Mouse (Mus musculus) regulatory T cell (primary cell): ENCODE results near the gene Hipk2.

Experiments
- in situ Hi-C: fragments of 300-600 bp; cut with MboI, MseI; formaldehyde crosslinking; loops from one replicate; pipeline ENCODE4 v1.15.1; 2025; ENCODE audit warnings: high pct_unique_total_duplicates

The Hipk2 gene

GRCm38 (mm10) chr6:38834727-38835126 is 41.2 kb downstream of the Hipk2 start:
- in situ Hi-C loops = no loop called here

DNA sequence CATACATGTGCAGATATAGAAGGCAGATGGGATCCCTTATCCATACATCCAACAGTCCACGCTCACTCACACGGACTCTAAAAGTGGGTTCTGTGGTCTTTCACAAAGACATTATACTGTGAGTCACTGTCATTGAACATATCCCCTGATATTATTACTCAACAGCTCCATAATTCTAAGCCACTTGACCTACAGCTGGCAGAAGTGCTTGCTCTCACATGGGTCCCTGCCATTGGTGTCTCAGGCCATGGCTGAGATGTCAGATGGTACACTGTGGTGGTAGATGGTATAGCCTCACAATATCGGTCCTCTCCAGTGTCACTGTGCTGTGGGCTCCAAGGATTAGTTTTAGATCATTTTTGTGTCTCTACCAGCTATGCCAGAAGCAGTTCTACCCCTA is 42.2 kb downstream of the Hipk2 start:
- in situ Hi-C loops = no loop called here

- in situ Hi-C loops = no loop called here
Observed at GRCm38 (mm10) chr6:38829452-38829851, 46.5 kb downstream of the Hipk2 start.

GRCm38 (mm10) chr6:38828211-38828610 is 47.8 kb downstream of the Hipk2 start:
- in situ Hi-C loops = no loop called here

GRCm38 (mm10) chr6:38827435-38827834 is 48.5 kb downstream of the Hipk2 start:
- in situ Hi-C loops = no loop called here

DNA sequence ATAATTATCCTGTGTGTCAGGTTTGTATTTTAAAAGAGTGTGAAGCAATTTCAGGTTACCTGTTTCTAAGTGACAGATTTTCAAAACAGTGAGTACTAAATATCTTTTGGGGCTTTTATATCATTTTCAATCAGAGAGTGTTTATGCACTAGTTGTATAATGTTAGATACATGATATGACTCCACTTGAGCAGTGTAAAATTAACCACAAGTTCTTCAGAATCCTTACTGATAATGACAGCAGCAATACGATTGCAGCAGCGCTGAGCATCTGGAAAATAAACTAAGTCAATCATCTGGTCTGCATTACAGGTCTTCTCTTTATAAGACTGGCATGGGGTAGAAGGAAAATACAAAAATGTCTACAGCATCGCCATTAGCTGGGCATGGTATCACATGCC is 49.1 kb downstream of the Hipk2 start:
- in situ Hi-C loops = no loop called here

DNA sequence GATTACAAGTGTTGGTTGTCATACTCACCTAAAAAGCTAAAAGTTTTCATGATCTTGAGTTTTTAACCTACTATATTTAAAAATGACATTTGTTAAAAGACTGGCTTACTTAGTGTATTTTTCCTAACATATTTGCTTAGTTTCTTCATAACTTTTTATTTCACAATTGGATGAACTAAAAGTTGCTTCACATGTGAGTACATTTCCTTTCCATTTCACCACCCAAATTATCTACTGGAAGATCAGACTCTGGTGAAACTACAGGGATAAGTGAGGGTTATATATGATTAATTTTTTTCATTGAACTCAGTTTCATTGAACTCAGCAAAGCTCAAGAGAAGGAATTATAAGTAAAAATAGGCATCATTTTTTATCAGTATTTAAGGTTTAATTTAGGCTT is 50.1 kb downstream of the Hipk2 start:
- in situ Hi-C loops = no loop called here

- in situ Hi-C loops = no loop called here
Observed at GRCm38 (mm10) chr6:38823827-38824226, 52.1 kb downstream of the Hipk2 start.

- in situ Hi-C loops = no loop called here
Observed at GRCm38 (mm10) chr6:38823164-38823563, 52.8 kb downstream of the Hipk2 start.

GRCm38 (mm10) chr6:38821686-38822085 is 54.3 kb downstream of the Hipk2 start:
- in situ Hi-C loops = no loop called here

- in situ Hi-C loops = no loop called here
Observed at GRCm38 (mm10) chr6:38820862-38821261, 55.1 kb downstream of the Hipk2 start.

DNA sequence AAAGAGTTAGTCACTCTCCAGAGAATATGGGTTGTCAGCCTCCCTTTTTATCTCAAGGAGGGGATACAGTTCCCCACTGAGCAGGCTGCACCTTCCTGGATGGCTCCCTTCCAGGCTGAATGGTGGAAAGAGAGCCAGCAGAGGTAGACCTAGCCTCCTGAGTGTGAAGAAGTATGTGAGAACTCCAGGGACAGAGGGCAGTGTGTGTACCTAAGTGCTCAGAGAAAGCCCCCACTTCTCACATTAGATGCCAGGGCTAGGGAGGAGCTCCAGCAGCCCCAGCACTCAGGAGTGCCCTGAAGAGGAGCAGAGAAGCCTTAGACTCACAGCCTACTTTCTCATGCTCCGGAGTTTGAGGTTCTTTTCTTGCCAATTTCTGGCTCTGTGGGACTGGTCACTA is 59.7 kb downstream of the Hipk2 start:
- in situ Hi-C loops = no loop called here

- in situ Hi-C loops = no loop called here
Observed at GRCm38 (mm10) chr6:38815582-38815981, 60.4 kb downstream of the Hipk2 start.

DNA sequence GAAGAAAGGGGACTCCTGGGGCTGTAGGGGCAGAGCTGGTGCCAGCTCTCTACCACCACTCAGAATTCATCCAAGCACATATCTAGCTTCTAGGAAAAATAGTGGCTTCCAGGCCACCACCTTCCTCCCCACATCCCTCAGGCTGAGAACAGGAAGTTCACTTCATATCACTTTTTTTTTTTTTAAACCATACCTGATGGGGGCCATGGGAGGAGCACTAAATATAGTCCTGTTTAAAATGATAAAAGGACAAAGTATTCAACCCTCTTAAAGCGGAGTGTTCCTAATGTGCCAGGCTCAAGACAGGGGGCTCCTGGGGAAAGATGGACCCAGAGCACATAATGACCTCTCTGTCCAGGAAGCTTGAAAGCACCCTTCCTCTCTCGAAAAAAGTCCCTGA is 61.3 kb downstream of the Hipk2 start:
- in situ Hi-C loops = loop anchor here (5.0 kb wide), 1 partner anchor 33 kb away; no protein-coding TSS in a partner anchor

DNA sequence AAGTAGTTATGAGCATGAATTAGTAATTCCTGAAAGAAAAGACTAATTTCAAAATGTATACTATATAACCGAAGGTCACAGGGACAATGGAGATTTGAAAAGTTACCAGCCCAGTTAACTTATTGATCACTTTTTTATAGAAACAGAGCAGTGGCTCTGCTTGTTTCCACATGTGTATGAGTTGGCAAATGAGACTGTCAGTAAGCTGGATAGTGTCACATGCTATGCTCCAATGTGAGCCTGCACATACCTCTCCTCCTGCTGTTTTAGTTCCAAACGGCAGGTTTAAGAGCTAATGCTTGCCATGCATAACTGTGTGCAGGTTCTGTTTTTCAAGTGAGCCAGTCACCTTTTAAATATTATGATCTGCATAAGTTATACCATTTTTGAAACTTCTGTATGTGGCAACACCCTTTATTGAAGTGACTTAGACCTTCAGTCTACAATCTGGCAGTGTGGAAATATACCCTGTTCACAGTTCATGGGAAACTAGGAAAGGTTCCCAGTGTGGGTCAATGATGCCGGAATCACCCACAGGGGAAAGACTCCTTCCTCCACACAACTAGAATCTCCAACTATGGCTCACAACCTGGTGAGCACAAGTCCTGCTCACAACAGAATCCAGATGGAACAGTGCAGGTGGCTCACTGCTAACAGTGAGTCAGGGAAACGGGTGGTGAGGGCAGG is 64.4 kb downstream of the Hipk2 start:
- in situ Hi-C loops = loop anchor here (5.0 kb wide), 1 partner anchor 36 kb away; no protein-coding TSS in a partner anchor

DNA sequence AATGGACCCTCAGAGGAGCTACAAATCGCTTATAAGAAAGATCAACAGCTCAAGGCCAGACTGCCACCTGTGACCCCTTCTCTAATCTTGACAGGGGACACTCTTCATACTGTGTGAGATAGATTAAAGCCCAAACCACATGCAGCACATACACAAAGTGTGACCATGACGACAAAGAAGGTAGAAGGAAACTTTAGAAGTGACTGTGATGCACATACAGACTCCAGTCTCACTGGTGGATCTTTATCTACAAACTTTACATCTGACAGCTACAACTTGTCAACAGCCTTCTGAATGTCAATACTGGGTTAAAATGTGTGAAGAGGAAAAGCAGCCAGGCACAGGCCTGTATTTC is 65.9 kb downstream of the Hipk2 start:
- in situ Hi-C loops = loop anchor here (5.0 kb wide), 1 partner anchor 37 kb away; no protein-coding TSS in a partner anchor

DNA sequence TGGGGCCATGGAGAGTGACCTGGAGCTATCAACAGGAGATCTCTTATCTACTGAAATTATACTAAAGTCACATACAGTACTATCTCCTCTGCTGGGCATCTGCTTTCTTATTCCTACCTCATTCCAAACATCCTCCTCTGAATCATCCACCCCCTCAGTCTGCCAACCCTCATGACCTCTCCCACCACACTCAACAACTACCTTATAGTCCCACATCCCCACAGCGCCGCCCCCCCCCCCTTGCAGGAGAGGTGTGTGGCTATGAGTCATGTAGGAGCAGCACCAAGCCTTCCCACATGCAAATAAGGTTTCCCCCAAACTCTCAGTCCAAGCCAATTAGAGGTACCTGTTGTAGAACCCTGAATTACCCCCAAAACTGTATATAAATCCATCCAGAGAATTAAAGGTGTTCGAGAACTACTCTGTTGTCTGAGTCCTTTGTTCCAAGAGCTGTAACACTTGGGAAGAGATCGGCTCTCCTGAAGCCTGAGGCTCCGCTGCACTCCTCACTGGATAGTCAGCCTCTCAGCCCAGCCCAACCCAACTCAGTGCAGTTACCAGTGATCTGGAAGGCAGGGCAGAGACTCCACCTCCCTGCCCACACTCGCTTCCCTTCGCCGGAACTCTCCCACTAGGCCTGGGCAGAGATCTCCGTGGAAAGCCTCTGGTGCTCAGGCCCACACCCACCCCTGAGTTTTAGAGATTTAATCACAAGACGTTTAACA is 66.4 kb downstream of the Hipk2 start:
- in situ Hi-C loops = loop anchor here (5.0 kb wide), 1 partner anchor 38 kb away; no protein-coding TSS in a partner anchor

DNA sequence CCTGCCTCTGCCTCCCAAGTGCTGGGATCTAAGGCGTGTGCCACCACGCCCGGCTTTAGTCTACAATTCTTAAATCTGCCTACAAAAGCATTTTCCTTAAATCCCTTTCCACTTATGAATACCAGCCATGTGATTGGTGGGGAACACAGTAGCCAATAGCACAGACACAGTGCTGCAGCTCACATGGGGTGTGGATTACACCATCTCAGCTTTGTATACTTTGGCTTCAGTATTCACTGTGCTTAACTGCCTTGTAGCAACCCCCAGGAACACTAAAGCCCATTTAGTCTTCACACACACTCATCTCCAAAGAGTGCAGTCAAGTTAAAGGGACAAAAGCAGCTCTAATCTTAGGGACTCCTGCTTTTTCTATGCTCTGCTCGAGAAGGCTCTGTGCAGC is 67.6 kb downstream of the Hipk2 start:
- in situ Hi-C loops = no loop called here

- in situ Hi-C loops = no loop called here
Observed at GRCm38 (mm10) chr6:38806963-38807445, 69.0 kb downstream of the Hipk2 start.

DNA sequence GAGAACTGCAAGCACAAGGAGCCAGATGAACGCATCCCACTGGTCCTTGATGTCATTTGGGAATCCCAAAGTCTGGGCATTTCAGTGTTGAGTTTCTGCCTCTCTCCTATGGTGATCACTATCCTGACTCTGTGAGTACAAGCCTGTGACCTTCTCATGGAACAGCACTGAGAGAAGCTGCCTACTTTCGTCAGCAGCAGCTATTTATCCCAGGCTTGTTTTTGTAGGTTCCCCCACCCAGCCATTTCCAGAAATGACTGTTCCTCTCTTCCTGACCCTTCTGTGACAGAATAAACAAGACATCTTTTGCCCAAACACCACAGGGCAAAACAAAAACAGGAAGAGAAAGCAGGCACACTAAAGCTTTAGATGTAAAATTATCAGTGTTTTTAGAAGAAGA is 70.4 kb downstream of the Hipk2 start:
- in situ Hi-C loops = no loop called here

DNA sequence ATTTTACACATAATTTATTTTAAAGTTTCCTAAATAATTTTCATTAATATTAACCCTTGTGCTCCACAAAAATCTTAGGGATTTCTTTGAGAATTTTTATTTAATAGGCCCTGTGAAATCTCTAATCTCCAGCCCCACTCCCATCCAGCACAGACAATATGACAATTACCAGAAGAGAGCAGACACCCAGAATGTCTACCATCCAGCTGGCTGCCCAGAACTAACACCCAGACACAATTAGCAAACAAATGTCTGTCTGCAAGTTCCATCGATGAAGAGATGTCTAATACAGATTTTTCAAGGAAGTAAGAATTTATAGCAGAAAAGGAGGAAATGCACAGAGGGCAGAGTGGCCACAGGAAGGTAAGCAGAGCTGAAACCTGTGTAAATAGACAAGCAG is 74.7 kb downstream of the Hipk2 start:
- in situ Hi-C loops = no loop called here

GRCm38 (mm10) chr6:38797548-38797947 is 78.4 kb downstream of the Hipk2 start:
- in situ Hi-C loops = loop anchor here (10.0 kb wide), 1 partner anchor 77 kb away; the partner anchor contains the start of genes Hipk2 and Tbxas1

DNA sequence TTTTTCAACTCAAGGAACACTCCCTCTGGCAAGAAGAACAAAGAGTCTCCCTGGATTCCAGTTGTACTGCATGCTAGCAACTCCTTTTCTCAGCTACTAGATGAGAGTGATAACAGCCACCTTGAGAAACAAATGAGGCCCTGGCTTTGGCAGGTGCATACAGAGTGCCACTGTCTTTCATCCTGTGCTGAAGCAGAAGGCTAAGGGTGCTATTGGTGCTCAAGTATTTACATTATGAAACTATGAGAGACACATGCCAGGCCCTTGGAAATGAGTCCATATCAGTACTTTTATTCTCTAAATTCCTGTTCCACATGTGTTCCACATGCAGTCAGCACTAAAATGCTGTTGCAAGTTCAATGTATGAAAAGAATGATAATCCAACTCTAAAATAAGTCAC is 79.0 kb downstream of the Hipk2 start:
- in situ Hi-C loops = loop anchor here (10.0 kb wide), 1 partner anchor 78 kb away; the partner anchor contains the start of genes Hipk2 and Tbxas1
